11 mouse cellular contexts compared by ENCODE assay signal in the genomic region with DNA sequence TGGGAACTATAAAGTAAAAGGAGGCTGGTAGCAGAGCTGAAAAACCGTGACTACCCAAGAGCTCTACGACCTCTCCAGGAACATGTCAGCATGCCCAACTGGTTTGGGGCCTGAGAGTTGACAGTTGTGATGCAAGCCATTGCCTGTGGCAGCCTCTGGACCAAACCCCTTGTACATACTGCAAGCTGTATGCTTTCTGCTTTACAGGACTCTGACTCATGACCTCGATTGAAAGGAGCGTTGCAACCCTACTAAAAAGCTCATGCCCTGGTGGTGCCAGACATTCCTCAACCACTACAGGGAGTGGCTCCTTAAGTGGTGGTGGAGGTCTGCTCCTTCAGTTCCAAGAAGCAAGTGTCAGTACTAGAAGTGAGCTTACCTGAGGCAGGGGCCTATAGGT. TPM values are rescaled to one million over a fixed set of nuclear protein-coding genes. Genes with fewer than 3 reads are reported as not detected.
DNase-seq lines count a peak whose midpoint lies in the region; ATAC-seq and TF ChIP-seq lines count a peak whose summit lies in the region.
"Had no signal": no experiment of that assay in that cellular context is flagged by ENCODE, and none has a peak within 500 bp of the region (broad histone marks: within the 10 kb centered on the region; RNA-seq: fewer than 3 reads in every experiment).

No protein-coding gene starts in this region.

- H3K9me3 ChIP-seq in heart, embryonic 12.5 days (replicated peaks) = peaks cover 3% of the 10 kb centered on the region; the same call in 1 of the 2 replicates
- H3K9me3 ChIP-seq in embryonic facial prominence, embryonic 13.5 days = peaks cover under 1% of the 10 kb centered on the region; the same call in 1 of the 2 replicates
- no peaks in the 10 kb centered on the region; the same call in 1 of the 2 replicates for H3K9me3 ChIP-seq in limb, embryonic 10.5 days (replicated peaks)

- peak overlapping the region; percentile 71 for H3K27ac ChIP-seq in heart, embryonic 12.5 days (ENCODE audit: poor library complexity, severe bottlenecking)
- peak overlapping the region; percentile 82 for H3K27ac ChIP-seq in embryonic facial prominence, embryonic 13.5 days
- peak overlapping the region; percentile 85 for H3K27ac ChIP-seq in limb, embryonic 10.5 days
- no peak overlapping the region for H3K27ac ChIP-seq in layer of hippocampus, adult 2 months

- WGBS in heart, embryonic 12.5 days = 34% methylated on average over 4 of the region's 4 CpGs
- 56% methylated on average over 4 of the region's 4 CpGs for WGBS in embryonic facial prominence, embryonic 13.5 days
- WGBS in limb, embryonic 10.5 days = 66% methylated on average over 4 of the region's 4 CpGs

- no peak for DNase-seq in heart, postnatal 14 days
- DNase-seq in 3134 (ENCODE audit: extremely low read depth, insufficient read length, low spot score) = peak; percentile 49
- DNase-seq in limb, embryonic 10.5 days (ENCODE audit: low spot score) = no peak
- no peak for DNase-seq in left cerebral cortex, postnatal 10 days (ENCODE audit: extremely low spot score in 1 of 2, low spot score in 2 of 2)
- no peak for DNase-seq in layer of hippocampus, adult 2 months (ENCODE audit: low spot score in 2 of 2)
- no peak for DNase-seq in adrenal gland, adult (ENCODE audit: inconsistent age in 2 of 2, low spot score in 1 of 2)
- DNase-seq: liver, postnatal 0 days had no signal

- no peak for TF ChIP-seq CTCF in layer of hippocampus, adult 2 months (conservative IDR thresholded peaks at IDR 0.05)

- H3K27me3 ChIP-seq in heart, embryonic 12.5 days (replicated peaks) = no peaks in the 10 kb centered on the region
- H3K27me3 ChIP-seq in embryonic facial prominence, embryonic 13.5 days = no peaks in the 10 kb centered on the region
- no peaks in the 10 kb centered on the region for H3K27me3 ChIP-seq in limb, embryonic 10.5 days (ENCODE audit: low read depth, poor library complexity, severe bottlenecking)

- H3K9ac ChIP-seq in heart, embryonic 12.5 days = no peak overlapping the region
- 0 out of 2 replicates have a peak overlapping the region, but pooled peaks have one; percentile 32 for H3K9ac ChIP-seq in embryonic facial prominence, embryonic 13.5 days
- H3K9ac ChIP-seq: liver, postnatal 0 days had no signal

- no peaks in the 10 kb centered on the region for H3K36me3 ChIP-seq in heart, embryonic 12.5 days
- H3K36me3 ChIP-seq in embryonic facial prominence, embryonic 13.5 days = no peaks in the 10 kb centered on the region
- no peaks in the 10 kb centered on the region for H3K36me3 ChIP-seq in limb, embryonic 10.5 days

- intact Hi-C loops in heart, postnatal 14 days (cut with DNase I) = no loop called here
- intact Hi-C loops in left cerebral cortex, postnatal 10 days (cut with DNase I) = no loop called here

- H3K4me2 ChIP-seq in heart, embryonic 12.5 days = peak overlapping the region; percentile 45; the same call in 1 of the 2 replicates
- 0 out of 2 replicates have a peak overlapping the region, but pooled peaks have one; percentile 38 for H3K4me2 ChIP-seq in embryonic facial prominence, embryonic 13.5 days

- ATAC-seq in heart, embryonic 12.5 days (ENCODE audit: insufficient number of reproducible peaks, low FRiP score) = peak; percentile 42; the same call in 1 of the 2 replicates
- no peak for ATAC-seq in embryonic facial prominence, embryonic 13.5 days (ENCODE audit: insufficient number of reproducible peaks, insufficient read depth, low FRiP score, low TSS enrichment, low read depth)
- ATAC-seq: CD4-positive, CD25-positive, alpha-beta regulatory T cell, adult 4 months had no signal

- peaks cover 18% of the 10 kb centered on the region for H3K4me1 ChIP-seq in heart, embryonic 12.5 days (replicated peaks)
- peaks cover 13% of the 10 kb centered on the region for H3K4me1 ChIP-seq in embryonic facial prominence, embryonic 13.5 days
- H3K4me1 ChIP-seq in limb, embryonic 10.5 days = peaks cover 25% of the 10 kb centered on the region

- H3K4me3 ChIP-seq in heart, embryonic 12.5 days = no peak overlapping the region
- no peak overlapping the region for H3K4me3 ChIP-seq in embryonic facial prominence, embryonic 13.5 days
- 0 out of 2 replicates have a peak overlapping the region, but pooled peaks have one; percentile 29 for H3K4me3 ChIP-seq in limb, embryonic 10.5 days
- no peak overlapping the region for H3K4me3 ChIP-seq in layer of hippocampus, adult 2 months
- H3K4me3 ChIP-seq: erythroblast, embryonic 14.5 days had no signal

RNA-seq across cellular contexts. Expression of gene Rrm2, which starts 15.8 kb away (rescaled TPM):
- polyA plus RNA-seq in heart, embryonic 12.5 days (2016; fragmentation: Nextera tagmentation; extraction: Ambion mirVana) = 280 and 281 TPM in 2 replicates
- 10 to 100 TPM in 1 of 2 experiments, 1 to 10 TPM in 1; 9.2 to 20.7 TPM for total RNA-seq in heart, postnatal 14 days (2021)
- polyA plus RNA-seq in embryonic facial prominence, embryonic 13.5 days (2015; fragmentation: Nextera tagmentation; extraction: Ambion mirVana) = 214 and 235 TPM in 2 replicates
- polyA plus RNA-seq in limb, embryonic 10.5 days (2016; fragmentation: Nextera tagmentation; extraction: Ambion mirVana) = 631 and 705 TPM in 2 replicates
- total RNA-seq in left cerebral cortex, postnatal 10 days (2021) = 1 to 10 TPM; 8.8 to 9.6 TPM
- total RNA-seq in layer of hippocampus, adult 2 months (2021) = 1 to 10 TPM; 2.0 to 2.2 TPM

RNA-seq across cellular contexts. Expression of gene Cys1, which starts 42.2 kb away (rescaled TPM):
- 0.76 and 1.0 TPM in 2 replicates for polyA plus RNA-seq in heart, embryonic 12.5 days (2016; fragmentation: Nextera tagmentation; extraction: Ambion mirVana)
- total RNA-seq in heart, postnatal 14 days (2021) = 1 to 10 TPM; 5.5 to 6.0 TPM
- 3.8 and 4.0 TPM in 2 replicates for polyA plus RNA-seq in embryonic facial prominence, embryonic 13.5 days (2015; fragmentation: Nextera tagmentation; extraction: Ambion mirVana)
- polyA plus RNA-seq in limb, embryonic 10.5 days (2016; fragmentation: Nextera tagmentation; extraction: Ambion mirVana) = 0.21 TPM in 1 of 2 replicates, not detected in the other
- 10 to 100 TPM in 1 of 2 experiments, 1 to 10 TPM in 1; 9.3 to 10.7 TPM for total RNA-seq in left cerebral cortex, postnatal 10 days (2021)
- 10 to 100 TPM; 22.8 to 28.6 TPM for total RNA-seq in layer of hippocampus, adult 2 months (2021)
- polyA plus RNA-seq: CD4-positive, CD25-positive, alpha-beta regulatory T cell, adult 4 months; erythroblast, embryonic 14.5 days had no signal
